Mouse (Mus musculus) hindlimb bud, embryonic 11.5 days (tissue): Measurements from ENCODE around the gene Slc25a42.

Experiments used
- DNase-seq: peaks from one replicate; pipeline ENCODE4 v3.0.0-alpha.2; 2012; ENCODE audit warnings: low read depth, low spot score; ENCODE audit errors: extremely low spot score

The Slc25a42 gene

DNA sequence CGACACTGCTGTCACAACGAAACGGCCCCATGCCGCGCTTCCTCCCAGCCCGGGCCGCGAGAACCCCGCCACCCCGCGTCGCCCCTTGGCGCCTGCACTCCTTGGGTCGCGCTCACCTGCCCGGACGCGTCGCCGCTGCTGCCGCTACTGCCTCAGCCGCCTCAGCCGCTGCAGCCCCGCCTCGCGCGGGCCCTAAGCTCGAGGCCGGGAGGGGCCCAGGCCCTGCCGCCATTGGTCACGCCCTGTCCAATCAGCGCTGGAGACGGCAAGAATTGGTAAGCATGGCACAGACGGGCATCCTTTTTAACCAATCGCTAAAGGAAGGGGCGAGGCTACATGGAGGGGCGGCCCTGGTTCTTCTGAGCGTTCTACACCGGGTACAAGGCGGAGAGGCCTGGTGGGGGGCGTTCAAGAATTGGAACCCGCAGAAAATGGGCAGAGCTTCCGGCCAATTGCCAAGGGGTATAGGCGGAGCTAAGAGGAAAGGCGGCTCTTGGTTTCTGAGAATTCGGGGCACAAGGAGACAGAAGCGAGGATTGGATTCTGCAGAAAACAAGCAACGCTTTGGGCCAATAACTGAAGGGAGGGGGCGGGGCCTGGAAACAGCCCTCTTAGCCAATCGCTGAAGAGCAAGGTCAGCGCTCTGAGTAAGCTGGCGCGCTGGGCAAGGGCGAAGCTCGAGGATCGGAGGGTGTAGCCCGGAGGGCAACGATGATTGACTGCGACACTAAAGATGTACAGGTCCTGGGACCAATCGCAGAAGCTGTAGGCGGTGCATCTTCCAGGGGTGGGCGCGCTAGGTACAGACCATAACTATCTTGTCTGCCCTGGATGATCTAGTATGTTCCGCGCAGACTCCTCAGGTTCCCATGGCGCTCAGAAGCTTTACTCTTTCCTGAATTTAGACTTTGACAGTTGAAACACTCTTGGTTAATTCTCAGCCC is at the start of gene Slc25a42:
Slc25a42 (minus strand) TSS at position 194 of the 944 bp plus-strand sequence.
- DNase-seq: peak; percentile 94

DNA sequence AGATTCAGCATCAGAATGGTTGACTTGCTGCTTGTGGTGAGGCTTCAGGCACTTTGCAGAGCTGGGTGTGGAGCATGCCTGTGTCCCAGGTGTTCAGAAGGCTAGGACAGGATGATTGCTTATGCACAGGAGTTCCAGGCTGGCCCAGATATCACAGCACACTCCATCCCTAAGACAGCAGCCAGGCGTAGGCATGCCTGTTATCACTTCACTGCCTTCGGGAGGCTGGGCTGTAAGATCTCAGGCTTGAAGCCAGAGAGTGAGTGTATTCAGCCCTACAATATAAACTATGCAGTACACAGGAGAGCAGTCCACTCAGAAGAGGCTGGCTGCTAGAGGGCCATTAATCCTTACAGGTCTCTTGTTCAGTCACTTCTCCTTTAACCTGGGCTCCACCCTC is 46.9 kb upstream of the Slc25a42 start:
- DNase-seq: no peak

DNA sequence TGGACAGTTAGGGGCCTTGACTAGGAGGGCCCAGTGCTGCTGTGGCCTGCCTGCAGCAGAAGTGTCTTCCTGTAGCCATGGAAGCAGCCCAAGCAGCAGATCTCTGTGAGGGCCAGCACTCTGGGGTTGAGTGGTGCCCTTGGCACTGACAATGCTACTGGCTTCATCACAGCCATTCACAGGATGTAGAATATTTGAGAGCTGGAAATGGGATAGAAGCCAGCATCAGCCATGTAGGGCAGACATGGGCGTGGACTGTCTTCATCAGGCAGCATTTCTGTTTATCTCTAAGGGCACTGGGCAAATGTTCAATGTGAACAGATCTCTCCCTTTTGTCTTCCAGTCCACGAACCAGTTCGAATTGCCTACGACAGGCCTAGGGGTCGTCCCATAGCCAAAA is 46.5 kb upstream of the Slc25a42 start:
- no peak for DNase-seq

DNA sequence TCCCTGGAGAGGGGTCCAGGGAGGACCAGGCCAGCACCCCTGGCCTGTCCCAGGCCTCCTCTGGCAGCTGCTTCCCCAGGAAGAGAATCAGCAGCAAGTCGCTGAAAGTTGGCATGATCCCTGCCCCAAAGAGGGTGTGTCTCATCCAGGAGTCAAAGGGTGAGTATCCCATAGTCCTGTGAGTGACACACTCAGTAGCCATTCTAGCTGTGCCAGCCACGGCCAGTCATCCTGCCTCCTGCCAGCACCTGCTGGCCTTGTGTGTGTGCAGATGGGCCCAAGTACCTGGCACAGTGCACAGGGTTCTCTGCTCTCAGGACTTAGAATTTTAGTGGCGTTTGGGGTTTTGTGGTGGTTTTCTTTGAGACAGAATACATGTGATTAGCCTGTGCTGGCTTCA is 45.4 kb upstream of the Slc25a42 start:
- DNase-seq: no peak

DNA sequence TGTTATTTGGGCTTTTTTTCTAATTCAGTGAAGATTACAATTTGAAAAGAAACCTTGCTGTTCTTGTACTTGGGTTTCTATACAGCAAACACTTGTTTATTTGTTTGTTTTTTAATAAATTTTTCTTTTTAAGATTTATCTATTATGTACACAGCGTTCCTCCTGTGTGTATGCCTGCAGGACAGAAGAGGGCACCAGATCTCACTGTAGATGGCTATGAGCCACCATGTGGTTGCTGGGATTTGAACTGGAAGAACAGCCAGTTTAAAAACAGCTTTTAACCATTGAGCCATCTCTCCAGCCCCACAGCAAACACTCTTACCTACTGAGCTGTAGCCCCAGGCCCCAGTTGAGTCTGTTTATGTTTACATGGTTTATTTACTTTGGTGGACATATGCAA is 42.5 kb upstream of the Slc25a42 start:
- DNase-seq: no peak

DNA sequence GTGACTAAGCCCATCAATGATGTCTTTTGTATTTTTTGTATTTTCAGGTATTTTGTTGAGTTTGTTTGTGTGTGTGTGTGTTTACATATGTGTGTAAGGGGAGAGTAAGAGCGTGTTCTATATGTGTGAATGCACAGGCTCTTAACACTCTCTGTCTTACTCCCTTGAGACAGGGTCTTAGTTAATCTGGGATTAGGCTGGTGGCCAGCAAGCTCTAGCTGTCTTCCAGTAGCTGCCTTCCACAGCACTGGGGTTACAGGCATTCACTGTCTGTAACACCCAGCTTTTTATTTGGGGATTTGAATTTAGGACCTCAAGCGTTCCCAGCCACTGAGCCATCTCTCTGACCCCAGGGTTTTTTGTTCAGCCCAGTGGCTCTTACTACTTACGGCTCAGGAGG is 35.7 kb upstream of the Slc25a42 start:
- no peak for DNase-seq

DNA sequence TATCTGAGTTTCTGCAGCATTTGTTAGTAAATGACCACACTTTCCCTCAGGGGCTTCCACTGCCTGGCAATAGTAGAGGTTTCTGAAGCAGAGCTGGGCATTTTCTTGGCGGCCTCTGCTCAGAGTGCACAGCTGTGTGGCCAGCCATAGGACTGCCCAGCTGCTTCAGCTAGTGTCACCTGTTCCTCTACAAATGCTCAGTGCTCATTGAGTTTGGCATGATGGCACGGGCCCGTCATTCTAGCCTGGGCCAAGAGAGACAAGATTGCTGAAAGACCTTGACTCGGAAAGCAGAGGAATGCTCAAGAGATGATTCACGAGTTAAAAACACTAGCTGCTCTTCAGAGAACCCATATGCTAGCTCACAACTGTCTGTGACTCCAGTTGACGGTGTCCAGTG is 34.5 kb upstream of the Slc25a42 start:
- no peak for DNase-seq

DNA sequence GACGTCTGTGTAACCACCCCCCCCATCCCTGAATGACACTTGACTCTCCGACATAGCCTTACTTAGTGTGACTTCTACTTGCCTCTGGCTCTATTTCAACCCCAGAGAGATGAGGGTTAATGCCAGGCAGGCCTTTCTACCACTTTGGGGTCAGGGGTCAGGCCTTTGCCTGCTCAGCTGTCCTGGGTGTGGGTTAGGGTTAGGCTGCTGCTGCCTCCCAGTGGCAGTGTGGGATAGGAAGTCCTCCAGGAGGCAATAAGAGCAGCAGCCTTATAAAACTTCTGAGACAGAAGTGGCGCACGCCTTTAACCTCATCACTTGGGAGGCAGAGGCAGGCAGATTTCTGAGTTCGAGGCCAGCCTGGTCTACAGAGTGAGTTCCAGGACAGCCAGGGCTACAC is 28.5 kb upstream of the Slc25a42 start:
- no peak for DNase-seq

DNA sequence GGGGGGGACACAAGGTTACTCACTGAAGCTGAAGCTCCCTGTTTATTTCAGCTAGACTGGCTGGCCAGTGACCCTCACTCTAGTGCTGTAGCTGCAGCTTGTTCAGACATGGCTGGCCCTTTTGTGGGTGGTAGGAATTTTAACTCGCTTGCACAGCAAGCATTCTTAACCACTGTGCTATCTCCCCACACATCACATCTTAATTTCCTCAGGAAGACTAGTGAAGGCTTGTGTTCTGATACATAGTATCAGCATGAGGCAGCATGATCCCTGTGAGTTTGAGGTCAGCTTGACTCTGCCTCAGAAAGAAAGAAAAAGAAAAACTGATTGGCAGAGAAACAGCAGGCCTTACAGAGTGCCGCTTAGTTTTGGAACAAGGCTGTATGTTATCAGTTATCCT is 25.7 kb upstream of the Slc25a42 start:
- no peak for DNase-seq

DNA sequence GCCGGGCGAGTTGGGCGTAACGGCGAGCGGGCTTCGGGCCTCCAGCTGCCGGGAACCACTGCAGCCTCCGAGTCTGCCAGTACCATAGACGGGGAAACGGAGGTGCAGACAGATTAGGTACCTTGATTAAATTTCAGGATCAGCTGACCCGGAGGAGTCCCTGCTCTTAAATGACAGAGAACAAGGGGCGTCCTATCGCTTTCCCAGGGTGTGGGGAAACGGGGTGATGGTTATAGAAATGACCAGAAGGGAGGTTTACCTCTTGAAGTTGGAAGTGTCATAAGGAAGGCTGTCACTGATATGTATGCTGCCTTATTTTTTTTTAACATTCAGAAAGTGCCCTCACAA is 22.6 kb upstream of the Slc25a42 start:
- no peak for DNase-seq

DNA sequence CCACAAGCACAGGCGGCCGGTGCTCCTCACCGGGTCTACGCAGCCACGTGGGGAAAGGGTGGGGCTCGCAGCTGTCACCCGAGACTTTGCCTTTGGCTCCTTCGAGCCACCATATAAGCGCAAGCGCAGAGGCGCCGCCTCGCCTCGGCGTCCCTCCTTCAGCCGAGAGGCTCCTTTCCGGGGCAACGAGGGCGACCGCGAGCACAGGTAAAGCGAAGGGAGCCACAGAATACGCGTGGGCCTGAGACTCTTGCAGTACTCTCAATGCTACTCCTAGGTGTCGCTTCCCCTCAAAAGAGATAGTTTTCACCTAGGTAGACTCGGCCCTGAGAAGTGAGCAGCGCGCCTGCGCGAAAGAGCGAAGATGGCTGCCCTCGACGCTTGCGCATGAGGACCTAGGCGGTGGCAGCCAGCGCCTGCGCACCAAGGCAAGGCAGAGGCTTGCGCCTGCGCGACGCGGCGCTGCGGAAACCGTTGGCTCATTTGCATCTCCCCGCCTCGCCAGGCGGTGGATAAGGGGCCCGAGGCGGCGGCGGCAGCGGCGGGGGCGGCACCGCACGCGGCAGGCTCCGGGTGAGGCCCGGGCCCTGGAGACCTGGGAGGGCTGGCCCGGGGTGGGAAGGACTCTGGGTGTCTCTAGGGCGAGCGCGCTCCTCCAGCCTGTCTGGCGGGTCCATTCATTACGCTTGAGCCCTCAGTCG is 22.1 kb upstream of the Slc25a42 start, which contains the start of the genes Sugp2 and Armc6:
Sugp2 (plus strand) TSS at position 147 of the 701 bp plus-strand sequence.
Armc6 (minus strand) TSS at position 387 of the 701 bp plus-strand sequence.
- DNase-seq: peak; percentile 96

DNA sequence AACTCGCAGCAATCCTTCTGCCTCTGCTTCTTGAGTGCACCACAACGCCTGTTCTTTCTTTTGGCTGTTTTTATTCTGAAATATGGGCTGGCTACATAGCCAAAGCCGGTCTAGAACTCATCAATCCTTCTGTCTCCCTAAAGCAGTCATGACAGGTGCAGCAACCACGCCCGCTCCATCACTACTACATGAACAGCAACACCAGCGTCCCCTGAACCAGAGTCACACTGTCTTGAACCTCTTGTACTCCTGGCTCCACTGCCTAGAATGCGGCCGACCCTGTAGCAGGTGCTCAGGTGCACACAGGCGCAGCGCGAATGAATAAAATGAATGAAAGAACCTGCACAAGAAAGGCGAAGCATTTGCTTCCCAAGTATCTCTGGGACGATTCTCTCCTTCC is 21.5 kb upstream of the Slc25a42 start:
- no peak for DNase-seq

DNA sequence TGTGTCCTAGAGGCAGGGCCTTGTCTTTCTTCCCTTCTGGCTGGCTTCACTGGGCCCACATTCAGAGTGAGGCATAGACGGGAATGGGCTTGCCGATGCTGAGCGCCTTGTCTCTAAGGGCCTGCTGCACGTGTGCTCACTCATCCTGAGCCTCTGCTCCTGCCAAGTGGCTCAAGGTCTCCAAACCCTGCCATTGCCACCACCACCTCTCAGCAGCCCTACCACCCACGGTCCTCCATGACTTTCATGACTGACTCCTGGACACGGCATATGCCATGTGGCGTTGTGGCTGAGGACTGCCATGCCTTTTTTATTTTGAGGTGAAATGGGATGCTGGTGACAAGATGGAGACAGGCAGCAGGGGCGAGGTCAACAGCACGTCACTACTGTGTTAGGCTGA is 18.7 kb upstream of the Slc25a42 start:
- no peak for DNase-seq

DNA sequence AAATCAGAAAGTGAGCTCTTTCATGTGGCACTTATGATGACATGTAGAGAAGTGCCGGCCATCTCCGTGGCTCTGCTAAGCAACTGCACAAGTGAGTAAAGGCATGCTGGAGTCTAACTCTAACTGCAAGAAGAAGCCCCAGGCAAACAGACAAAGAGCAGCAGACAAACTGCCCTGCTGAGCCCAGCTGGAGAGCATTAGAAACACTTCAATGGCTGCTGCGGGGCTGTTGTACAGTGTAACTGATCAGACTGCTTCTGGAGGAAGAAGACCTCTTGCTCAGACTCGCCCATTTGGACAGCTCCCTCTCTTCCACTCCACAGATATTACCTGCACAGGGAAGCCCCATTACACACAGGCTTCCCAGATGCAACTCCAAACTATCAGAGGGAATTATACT is 15.9 kb upstream of the Slc25a42 start:
- DNase-seq: no peak

DNA sequence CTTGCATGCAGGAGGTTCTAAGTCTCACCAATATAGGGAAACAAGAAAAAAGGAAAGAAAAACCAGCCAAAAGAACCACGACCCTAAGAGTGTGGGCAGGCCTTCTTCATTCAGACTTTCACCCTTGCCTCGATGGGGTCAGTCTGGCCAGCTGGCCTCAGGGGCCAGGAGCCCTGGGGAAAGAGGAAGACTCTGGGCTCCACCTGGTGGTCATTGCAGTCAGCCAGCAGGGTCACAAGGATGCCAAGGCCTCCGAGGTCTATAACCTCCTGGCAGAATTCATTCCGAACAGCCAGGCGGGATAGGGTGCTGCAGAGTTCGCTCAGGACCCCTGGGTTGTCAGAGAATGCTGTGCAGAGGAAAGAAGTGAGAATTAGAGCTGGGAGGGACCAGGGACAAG is 11.2 kb upstream of the Slc25a42 start:
- DNase-seq: no peak

DNA sequence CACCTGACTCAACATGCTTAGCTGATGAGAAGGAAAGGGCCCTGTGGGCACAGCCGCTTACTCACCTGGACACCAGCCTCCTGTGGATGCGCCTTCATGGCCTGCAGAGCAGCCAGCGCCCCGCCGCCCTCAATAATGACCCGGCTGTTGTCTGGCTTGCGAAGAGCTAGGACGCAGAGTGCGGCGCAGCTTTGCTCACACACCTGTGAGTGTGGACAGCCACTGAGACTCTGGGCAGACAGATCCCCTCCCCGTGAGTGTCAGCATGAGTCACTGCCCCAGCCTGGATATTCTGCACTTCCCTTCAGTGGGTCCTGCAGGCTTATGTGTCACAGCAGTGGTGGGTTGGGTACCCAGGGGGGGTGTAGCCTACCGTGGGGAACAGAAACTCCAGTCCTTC is 9.9 kb upstream of the Slc25a42 start:
- no peak for DNase-seq

DNA sequence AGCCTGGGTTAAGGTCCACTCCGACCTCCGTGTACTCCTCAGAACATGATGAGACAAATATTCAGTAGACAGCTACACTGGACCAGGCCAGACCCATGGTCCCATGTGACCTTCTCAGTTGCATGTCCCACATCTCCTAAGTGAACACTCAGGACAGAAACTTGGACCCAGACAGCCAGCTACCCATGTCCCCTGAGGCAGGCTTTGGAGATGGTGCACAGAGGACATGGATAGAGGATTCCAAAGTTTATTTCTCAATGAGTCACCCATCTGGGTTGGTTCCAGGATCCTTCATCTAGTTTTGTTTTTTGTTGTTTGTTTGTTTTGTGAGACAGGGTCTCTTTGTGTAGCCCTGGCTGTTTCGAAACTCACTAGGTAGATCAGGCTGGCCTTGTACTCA is 8.8 kb upstream of the Slc25a42 start:
- no peak for DNase-seq

DNA sequence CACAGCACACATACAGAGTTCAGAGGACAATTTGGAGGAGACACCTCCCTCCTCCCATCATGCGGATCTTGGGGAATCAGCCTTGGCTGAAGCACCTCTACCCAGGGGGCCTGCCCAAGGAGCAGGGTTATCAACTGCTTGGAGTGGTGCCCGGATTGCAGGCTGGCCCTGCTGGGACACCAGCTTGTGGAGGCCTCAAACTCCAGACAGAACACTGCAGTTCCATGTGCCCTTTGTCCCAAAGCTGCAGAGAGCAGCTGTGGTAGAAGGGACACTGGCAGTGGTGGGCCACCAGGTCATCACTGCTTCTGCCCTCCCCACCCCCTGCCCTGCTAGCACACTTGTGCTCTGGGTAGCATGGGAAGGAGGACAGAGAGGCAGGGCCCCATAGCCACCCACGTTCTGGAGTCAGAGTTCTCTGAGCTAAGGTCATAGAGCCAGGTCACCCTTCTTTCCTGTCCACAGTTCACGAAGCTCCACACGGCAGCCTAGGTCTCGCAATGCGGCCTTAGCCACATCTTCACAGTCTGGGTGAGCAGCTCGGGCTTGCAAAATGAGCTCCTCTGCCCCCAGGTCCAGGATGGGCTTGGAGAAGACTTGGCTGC is 8.2 kb upstream of the Slc25a42 start:
- DNase-seq: no peak

DNA sequence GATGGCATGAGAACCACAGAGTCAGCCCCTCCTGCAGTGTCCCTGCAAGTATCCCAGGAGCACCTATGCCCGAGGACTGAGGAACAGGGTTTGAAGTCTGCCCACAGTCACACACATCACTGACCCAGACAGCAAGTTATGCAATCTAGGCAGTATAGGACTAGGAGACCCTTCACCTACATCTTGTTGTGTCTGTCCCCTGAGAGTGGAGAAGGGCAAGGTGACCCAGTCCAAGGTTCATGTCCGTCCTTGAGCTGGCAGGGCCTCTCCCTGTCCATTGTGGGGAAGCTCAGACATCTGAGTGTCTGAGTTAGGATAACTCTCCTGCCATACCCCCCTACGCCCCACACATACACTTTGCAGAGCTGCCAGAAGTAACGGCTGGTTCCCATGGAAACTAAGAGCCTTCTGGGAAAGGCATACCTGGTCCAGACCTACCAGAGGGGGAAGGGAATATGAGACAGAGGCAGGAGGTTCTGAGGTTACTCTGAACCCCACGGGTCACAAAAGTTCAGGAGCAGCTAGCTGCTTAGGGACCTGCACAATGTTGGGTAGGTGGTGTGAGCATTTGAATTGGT is 7.1 kb upstream of the Slc25a42 start:
- no peak for DNase-seq

DNA sequence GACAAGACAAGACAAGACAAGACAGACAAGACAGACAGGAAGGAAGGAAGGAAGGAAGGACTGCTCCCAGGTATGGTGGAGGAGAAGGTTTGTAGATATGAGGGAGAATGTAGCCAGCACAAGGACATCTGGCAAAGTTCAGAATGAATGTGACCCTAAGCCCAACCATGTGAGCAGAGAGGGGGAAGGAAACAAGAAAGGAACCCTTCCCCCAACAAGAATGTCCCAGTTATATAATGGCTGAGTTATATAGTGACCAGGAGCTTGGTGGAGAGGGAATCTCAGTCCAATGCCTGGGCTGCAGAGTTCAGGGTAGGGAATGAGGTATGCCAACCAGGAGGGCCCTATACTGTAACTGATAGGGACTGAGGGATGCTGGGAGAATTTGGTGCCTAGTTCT is 5.3 kb upstream of the Slc25a42 start:
- DNase-seq: no peak

DNA sequence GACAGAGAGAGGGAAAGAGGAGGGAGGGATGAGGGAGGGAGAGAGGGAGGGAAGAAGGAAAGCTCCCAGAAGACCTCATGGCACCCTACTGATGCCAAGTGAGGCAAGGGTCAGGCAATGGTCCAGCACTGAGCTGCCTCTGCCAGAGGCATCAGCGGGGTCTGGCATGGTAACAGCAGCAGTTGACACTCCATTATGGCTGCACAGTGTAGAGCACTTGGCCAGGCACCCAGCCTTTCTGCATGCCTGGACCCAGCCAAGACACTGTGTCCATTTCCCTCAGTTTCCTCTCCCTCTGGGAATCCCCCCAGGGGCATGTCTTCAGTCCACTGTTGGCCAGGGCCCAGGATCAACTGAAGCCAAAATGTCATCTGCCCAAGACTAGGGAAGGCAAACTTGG is 4.5 kb upstream of the Slc25a42 start:
- no peak for DNase-seq
